Mouse (Mus musculus) lung, postnatal 0 days (tissue): ENCODE data around the gene Dysf. TPM values are rescaled to one million over a fixed set of nuclear protein-coding genes. Genes with fewer than 3 reads are reported as not detected.

ENCODE experiments used
- ATAC-seq: fragments of 200-750 bp; cut with Nextera tagmentation; 2 replicates; pipeline ENCODE4 v1.8.0; 2017; ENCODE audit warnings: moderate library complexity
- DNase-seq: peaks from one replicate; pipeline ENCODE4 v3.0.0-alpha.2; 2016; ENCODE audit warnings: low spot score
- H3K27ac ChIP-seq: fragments of 300-500 bp; sonication (generic); 2 replicates; pipeline ENCODE4 v1.5.1; 2014; ENCODE audit warnings: antibody characterized with exemption, mild to moderate bottlenecking, low read length, mixed read lengths
- H3K27me3 ChIP-seq: fragments of 300-500 bp; sonication (generic); replicated peaks from 2 replicates; pipeline ENCODE4 v1.6.1; 2014; ENCODE audit warnings: low read length, mixed read lengths; ENCODE audit not compliant: insufficient read depth
- H3K36me3 ChIP-seq: fragments of 300-500 bp; sonication (generic); 2 replicates; pipeline ENCODE4 v1.6.1; 2014; ENCODE audit warnings: low read length, mixed read lengths; ENCODE audit not compliant: insufficient read depth
- H3K4me1 ChIP-seq: fragments of 300-500 bp; sonication (generic); 2 replicates; pipeline ENCODE4 v1.6.1; 2014; ENCODE audit warnings: antibody characterized with exemption, low read depth, low read length, mixed read lengths; ENCODE audit not compliant: insufficient read depth
- H3K4me2 ChIP-seq: fragments of 300-500 bp; sonication (generic); replicated peaks from 2 replicates; pipeline ENCODE4 v1.6.1; 2014; ENCODE audit warnings: low read depth, mild to moderate bottlenecking, low read length, moderate library complexity, mixed read lengths
- H3K4me3 ChIP-seq: fragments of 300-500 bp; sonication (generic); 2 replicates; pipeline ENCODE4 v1.5.1; 2014; ENCODE audit warnings: low read depth, low read length
- H3K9ac ChIP-seq: fragments of 300-500 bp; sonication (generic); replicated peaks from 2 replicates; pipeline ENCODE4 v1.6.1; 2014; ENCODE audit warnings: low read depth, mild to moderate bottlenecking
- H3K9me3 ChIP-seq: fragments of 300-500 bp; sonication (generic); 2 replicates; pipeline ENCODE4 v1.6.1; 2016; ENCODE audit warnings: low read length, mixed read lengths
- CTCF ChIP-seq: IDR thresholded peaks from 2 replicates; pipeline ENCODE4 v1.5.1; 2016; ENCODE audit warnings: antibody characterized with exemption, mild to moderate bottlenecking
- EP300 ChIP-seq: IDR thresholded peaks from 2 replicates; pipeline ENCODE4 v1.6.1; 2016; ENCODE audit warnings: antibody characterized with exemption, mild to moderate bottlenecking, control low read depth
- WGBS: fragments of 180-500 bp; shearing (Covaris S2); extraction: QIAGEN DNeasy Blood & Tissue Kit; methylation state at CpG from one replicate; pipeline ENCODE4 v1.1.7; 2014; 5-methylcytosine and 5-hydroxymethylcytosine counted together
- polyA plus RNA-seq: library from polyadenylated mRNA; unstranded; fragments of >200 nt; fragmentation: Nextera tagmentation; extraction: Ambion mirVana; gene quantifications from 2 replicates; pipeline ENCODE4 v1.2.1, GENCODE M21; 2015

The Dysf gene
- polyA plus RNA-seq, 1 experiment from 2014 or later = 6.6 TPM

DNA sequence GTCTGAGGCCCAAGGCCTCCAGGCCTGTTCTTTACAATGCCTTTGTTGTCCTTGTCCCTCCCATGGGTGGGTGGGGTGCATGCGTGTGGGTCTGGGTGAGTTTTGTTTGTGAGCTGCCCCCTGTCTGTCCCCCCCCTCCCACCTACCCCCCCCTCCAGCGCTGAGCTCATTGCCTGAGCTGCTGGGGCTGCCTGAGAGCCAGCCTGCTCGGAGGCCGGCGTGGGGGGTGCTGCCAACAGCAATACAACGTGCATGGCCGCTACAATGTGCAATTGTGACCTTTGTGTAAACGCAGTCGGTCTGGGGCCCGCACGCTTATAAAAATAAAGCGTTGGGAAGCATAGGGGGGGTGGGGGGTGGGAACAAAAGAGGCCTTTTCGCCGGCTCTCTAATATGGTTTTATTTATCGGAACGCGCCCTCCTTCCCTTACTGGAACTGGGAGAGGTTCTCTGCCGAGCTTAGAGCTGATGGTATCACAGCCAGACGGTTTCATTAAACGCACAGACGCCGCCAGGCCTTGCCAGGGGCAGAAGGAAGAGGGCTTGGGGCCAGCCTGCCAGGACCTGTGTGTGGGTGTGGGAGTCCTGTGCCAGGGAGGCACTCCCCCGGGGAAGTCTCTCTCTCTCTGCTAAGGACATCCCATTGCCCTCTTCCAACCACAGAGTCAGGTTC, 126.5 kb downstream of the Dysf start:
- no peaks in the 10 kb centered on the region for H3K36me3 ChIP-seq
- no peaks in the 10 kb centered on the region for H3K9me3 ChIP-seq
- TF ChIP-seq EP300 = no peak
- no peak for TF ChIP-seq CTCF
- H3K4me1 ChIP-seq = no peaks in the 10 kb centered on the region
- WGBS = 35% methylated on average over 21 of the region's 23 CpGs
- H3K27ac ChIP-seq = no peak overlapping the region
- peak; percentile 60 for ATAC-seq
- peak; percentile 12 for DNase-seq
- H3K4me3 ChIP-seq = no peak overlapping the region
- H3K9ac ChIP-seq = no peak overlapping the region
- no peak overlapping the region for H3K4me2 ChIP-seq
- no peaks in the 10 kb centered on the region for H3K27me3 ChIP-seq

DNA sequence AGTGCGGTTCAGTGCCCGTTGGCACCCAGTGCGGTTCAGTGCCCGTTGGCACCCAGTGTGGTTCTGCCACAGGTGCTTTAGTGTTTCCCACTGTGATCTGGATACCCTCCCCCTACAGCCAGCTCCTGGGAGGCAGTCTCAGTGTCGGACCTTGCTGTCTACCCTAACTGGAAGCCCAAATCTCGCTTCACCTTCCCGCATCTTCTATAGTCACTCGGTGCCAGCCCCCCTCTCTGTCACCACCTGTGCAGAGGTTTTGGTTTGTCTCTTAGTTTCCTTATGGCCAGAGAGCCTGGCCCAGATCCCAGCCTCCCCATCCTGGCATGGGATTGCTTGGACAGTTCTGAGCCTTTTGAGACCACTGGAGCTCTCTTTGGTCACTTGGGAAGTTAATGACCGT, 127.3 kb downstream of the Dysf start:
- no peak overlapping the region for H3K4me2 ChIP-seq
- DNase-seq (no peak), ATAC-seq (no peak)
- H3K4me3 ChIP-seq = no peak overlapping the region
- no peaks in the 10 kb centered on the region for H3K9me3 ChIP-seq
- no peak overlapping the region for H3K27ac ChIP-seq
- no peaks in the 10 kb centered on the region for H3K36me3 ChIP-seq
- H3K27me3 ChIP-seq = no peaks in the 10 kb centered on the region
- no peaks in the 10 kb centered on the region for H3K4me1 ChIP-seq
- H3K9ac ChIP-seq = no peak overlapping the region
- TF ChIP-seq EP300 (no peak), CTCF (no peak)
- WGBS = 95% methylated on average over 9 of the region's 9 CpGs

DNA sequence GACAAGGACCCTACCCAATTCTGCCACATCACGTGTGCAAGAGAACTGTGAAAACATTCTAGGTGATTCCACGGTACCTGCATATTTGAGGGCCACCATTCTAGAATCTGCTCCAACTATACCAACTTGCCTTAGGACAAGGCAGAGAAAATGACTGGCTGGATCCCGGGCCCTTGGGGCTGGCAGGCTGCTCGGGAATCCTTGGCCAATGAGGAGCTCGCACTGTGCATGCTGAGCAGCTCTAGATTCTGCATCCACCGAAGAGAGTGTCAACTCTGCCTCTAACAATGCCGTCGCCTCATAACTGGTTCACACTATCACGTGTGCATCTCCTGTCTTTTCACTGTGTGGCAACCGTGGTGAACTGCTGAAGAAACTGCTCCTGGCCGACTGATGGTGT, 128.0 kb downstream of the Dysf start:
- no peaks in the 10 kb centered on the region for H3K36me3 ChIP-seq
- ATAC-seq (no peak), DNase-seq (no peak)
- 86% methylated on average over 11 of the region's 11 CpGs for whole genome bisulfite sequencing
- TF ChIP-seq CTCF (no peak), EP300 (no peak)
- no peaks in the 10 kb centered on the region for H3K9me3 ChIP-seq
- H3K9ac ChIP-seq = no peak overlapping the region
- H3K4me3 ChIP-seq = no peak overlapping the region
- no peak overlapping the region for H3K4me2 ChIP-seq
- no peaks in the 10 kb centered on the region for H3K4me1 ChIP-seq
- H3K27ac ChIP-seq = no peak overlapping the region
- no peaks in the 10 kb centered on the region for H3K27me3 ChIP-seq

DNA sequence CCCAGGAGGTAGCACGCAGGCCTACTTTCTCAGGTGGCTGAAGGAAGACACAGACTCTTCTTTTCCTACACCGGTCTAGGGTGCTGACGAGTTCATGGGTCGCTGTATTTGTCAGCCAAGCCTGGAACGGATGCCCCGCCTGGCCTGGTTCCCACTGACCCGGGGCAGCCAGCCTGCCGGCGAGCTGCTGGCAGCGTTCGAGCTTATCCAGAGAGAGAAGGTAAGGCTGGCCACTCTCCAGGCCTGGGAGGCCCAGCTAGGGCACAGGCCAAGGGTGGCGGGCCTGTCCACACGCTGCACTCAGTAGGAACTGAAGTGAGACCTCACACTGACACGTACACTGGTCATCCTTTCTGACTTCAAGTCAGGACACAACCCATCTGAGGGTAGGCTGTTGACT, 131.5 kb downstream of the Dysf start:
- ATAC-seq = no peak
- Histone ChIP-seq H3K36me3 (no peaks in the 10 kb centered on the region), H3K4me1 (peaks cover 3% of the 10 kb centered on the region; the same call in 1 of the 2 replicates), H3K27me3 (no peaks in the 10 kb centered on the region), H3K4me3 (no peak overlapping the region), H3K9ac (no peak overlapping the region), H3K4me2 (no peak overlapping the region), H3K9me3 (no peaks in the 10 kb centered on the region), H3K27ac (no peak overlapping the region)
- no peak for DNase-seq
- WGBS = 51% methylated on average over 14 of the region's 14 CpGs
- TF ChIP-seq EP300 (no peak), CTCF (no peak)

DNA sequence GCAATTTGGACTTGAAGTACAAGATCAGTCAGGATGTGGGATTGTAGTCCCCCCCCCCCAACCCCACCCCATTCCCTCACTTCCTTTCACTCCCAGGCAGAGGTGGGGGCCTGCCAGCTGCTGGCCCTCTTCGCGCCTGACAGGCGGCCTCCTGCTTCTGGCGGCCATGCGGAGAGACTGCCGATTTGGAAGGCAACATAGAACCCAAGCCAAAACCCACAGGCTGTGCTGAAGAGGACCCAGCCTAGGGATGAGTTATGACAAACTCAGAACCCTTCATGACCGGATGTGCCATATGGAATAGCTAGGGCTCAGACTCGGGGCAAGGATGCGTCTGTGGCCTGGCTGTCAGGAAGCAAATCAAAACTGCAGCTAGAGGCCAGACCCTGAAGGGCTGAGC, 134.1 kb downstream of the Dysf start:
- Histone ChIP-seq H3K4me3 (no peak overlapping the region), H3K9me3 (no peaks in the 10 kb centered on the region), H3K4me1 (peaks cover 3% of the 10 kb centered on the region; the same call in 1 of the 2 replicates), H3K4me2 (no peak overlapping the region), H3K27ac (no peak overlapping the region), H3K36me3 (no peaks in the 10 kb centered on the region), H3K27me3 (no peaks in the 10 kb centered on the region), H3K9ac (no peak overlapping the region)
- DNase-seq (peak; percentile 26), ATAC-seq (peak; percentile 35)
- TF ChIP-seq EP300 (no peak), CTCF (no peak)
- WGBS = 54% methylated on average over 9 of the region's 9 CpGs

DNA sequence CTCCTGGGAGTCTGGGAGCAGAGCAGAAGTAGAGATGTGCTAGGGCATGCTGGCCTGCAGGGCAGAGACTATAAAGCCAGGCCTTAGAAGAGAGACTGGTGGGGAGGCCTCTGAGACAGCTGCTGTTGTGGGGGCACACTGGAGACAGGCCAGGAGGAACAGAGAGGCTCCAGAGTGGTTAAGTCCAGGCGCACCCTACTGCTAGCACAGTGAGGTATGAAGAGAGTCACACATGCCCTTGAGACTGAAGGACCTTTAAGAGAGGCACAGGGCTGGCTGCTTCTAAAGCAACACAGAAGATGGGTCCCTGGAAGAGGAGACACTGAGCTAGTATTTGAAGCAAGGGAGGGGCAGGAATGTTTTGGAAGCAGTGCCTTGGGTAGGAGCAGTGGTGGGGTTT, 134.9 kb downstream of the Dysf start:
- no peak overlapping the region for H3K27ac ChIP-seq
- H3K9ac ChIP-seq = no peak overlapping the region
- WGBS = 47% methylated on average over 1 of the region's 1 CpGs
- H3K9me3 ChIP-seq = no peaks in the 10 kb centered on the region
- H3K4me1 ChIP-seq = peaks cover 3% of the 10 kb centered on the region; the same call in 1 of the 2 replicates
- TF ChIP-seq EP300 (no peak), CTCF (no peak)
- H3K4me2 ChIP-seq = no peak overlapping the region
- peak; percentile 77 for ATAC-seq
- H3K4me3 ChIP-seq = no peak overlapping the region
- no peaks in the 10 kb centered on the region for H3K36me3 ChIP-seq
- H3K27me3 ChIP-seq = no peaks in the 10 kb centered on the region
- peak; percentile 42 for DNase-seq
